Mouse (Mus musculus) bone marrow, adult 2 months (tissue): ENCODE measurements around the gene Pak1.

Experiments
- CTCF ChIP-seq: fragments of 200-500 bp; IDR thresholded peaks from 2 replicates; pipeline ENCODE4 v1.5.1; 2011; ENCODE audit warnings: low read length, control low read depth; ENCODE audit not compliant: control insufficient read depth, insufficient read depth
- POLR2A ChIP-seq: fragments of 200-500 bp; IDR thresholded peaks from 2 replicates; pipeline ENCODE4 v1.6.1; 2011; ENCODE audit warnings: low read depth, mild to moderate bottlenecking, control low read depth, low read length, borderline replicate concordance; ENCODE audit not compliant: control insufficient read depth

DNA sequence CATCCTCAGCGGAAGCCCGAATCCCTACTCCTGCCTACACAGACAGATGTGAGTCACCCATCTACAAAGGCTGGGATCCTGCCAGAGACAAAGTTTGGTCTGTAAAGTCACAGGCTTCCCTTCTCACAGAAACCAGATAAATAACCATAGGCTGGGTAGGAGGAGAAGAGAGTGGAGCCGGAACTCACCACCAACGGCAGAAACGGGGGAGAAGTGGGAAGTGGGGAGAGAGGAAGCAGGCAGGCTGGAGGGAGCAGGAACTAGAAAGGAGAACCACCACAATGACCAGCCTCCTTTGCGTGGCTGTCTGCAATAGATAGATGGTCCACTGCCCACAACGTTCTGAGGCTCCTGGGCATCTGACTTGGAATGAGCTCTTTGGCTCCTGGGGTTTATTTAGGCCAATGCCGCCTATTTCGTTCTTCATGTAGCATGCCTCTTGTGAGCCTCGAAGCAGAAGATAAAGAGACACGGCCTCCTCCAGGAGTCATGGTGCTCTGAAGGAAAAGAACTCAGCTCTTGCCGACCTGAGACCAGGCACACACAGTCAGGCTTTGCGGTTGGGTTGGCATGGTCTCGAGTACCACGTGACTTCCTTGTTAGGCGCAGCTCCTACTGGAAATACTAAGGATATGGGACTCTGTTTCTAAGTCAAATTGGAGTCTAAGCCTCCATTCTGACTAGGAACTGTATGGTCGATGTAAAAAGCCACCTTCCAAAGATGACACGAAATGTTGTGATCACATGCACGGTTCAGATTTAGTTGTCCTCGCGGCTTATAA, 23.0 kb upstream of the Pak1 start:
- TF ChIP-seq CTCF (no peak), POLR2A (no peak)
